Mouse (Mus musculus) left cerebral cortex, postnatal 36 days (tissue): ENCODE measurements around the gene Wfs1. TPM values are rescaled to one million over a fixed set of nuclear protein-coding genes. Genes with fewer than 3 reads are reported as not detected.
"Not testable (repeated sequence)": the region's sequence is repeated elsewhere in the genome, so short reads cannot be mapped to it uniquely, and the experiment has no call there.

ENCODE experiments used
- DNase-seq, 2 experiments: peaks; one replicate each; pipeline ENCODE4 v3.0.0; 2021 to 2022; ENCODE audit warnings: low spot score in 2 of 2, mixed read lengths in 1 of 2
- intact Hi-C: fragments of 180-260 bp; cut with DNase I; formaldehyde crosslinking; loops from one replicate; pipeline ENCODE4 v1.15.1; 2025
- total RNA-seq, 2 experiments: library from RNA; stranded (reverse); gene quantifications; 2 replicates each; pipeline ENCODE4 v1.2.3; 2021

Gene Wfs1
- total RNA-seq, 2 experiments from 2014 or later, result 123 to 148 TPM

- DNase-seq, intact Hi-C loops: not testable (repeated sequence)
Measured at GRCm38 (mm10) chr5:36938991-36939390, 50.0 kb downstream of the Wfs1 start.

GRCm38 (mm10) chr5:36938021-36938420, 51.0 kb downstream of the Wfs1 start:
- intact Hi-C loops, result no loop called here
- no peak for DNase-seq

- intact Hi-C loops, result no loop called here
- DNase-seq, result no peak
Measured at GRCm38 (mm10) chr5:36936548-36936947, 52.5 kb downstream of the Wfs1 start.

GRCm38 (mm10) chr5:36935486-36936473, 53.2 kb downstream of the Wfs1 start:
- intact Hi-C loops, result no loop called here
- DNase-seq, result peak in 1 of 2 experiments; percentile 57

- intact Hi-C loops, result no loop called here
- no peak for DNase-seq
Measured at GRCm38 (mm10) chr5:36933383-36933782, 55.6 kb downstream of the Wfs1 start.

GRCm38 (mm10) chr5:36929376-36929775, 59.6 kb downstream of the Wfs1 start:
- DNase-seq, result no peak
- intact Hi-C loops, result no loop called here

GRCm38 (mm10) chr5:36928701-36929100, 60.3 kb downstream of the Wfs1 start:
- no peak for DNase-seq
- intact Hi-C loops, result no loop called here

- DNase-seq, result no peak
- intact Hi-C loops, result loop anchor here (5.0 kb wide), 2 partner anchors 52 to 87 kb away; no protein-coding TSS in a partner anchor
Measured at GRCm38 (mm10) chr5:36923826-36924700, 64.9 kb downstream of the Wfs1 start.

GRCm38 (mm10) chr5:36922811-36923210, 66.2 kb downstream of the Wfs1 start:
- DNase-seq, result no peak
- intact Hi-C loops, result loop anchor here (5.0 kb wide), 2 partner anchors 51 to 86 kb away; no protein-coding TSS in a partner anchor

- no peak for DNase-seq
- intact Hi-C loops, result loop anchor here (5.0 kb wide), 2 partner anchors 50 to 85 kb away; no protein-coding TSS in a partner anchor
Measured at GRCm38 (mm10) chr5:36921871-36922270, 67.1 kb downstream of the Wfs1 start.

- intact Hi-C loops, result loop anchor here (5.0 kb wide), 2 partner anchors 48 to 83 kb away; no protein-coding TSS in a partner anchor
- no peak for DNase-seq
Measured at GRCm38 (mm10) chr5:36920072-36920471, 68.9 kb downstream of the Wfs1 start.

- intact Hi-C loops, result no loop called here
- no peak for DNase-seq
Measured at GRCm38 (mm10) chr5:36918016-36918415, 71.0 kb downstream of the Wfs1 start.

GRCm38 (mm10) chr5:36917245-36917644, 71.8 kb downstream of the Wfs1 start:
- intact Hi-C loops, result no loop called here
- no peak for DNase-seq

- no peak for DNase-seq
- intact Hi-C loops, result no loop called here
Measured at GRCm38 (mm10) chr5:36916581-36916980, 72.4 kb downstream of the Wfs1 start.

Other genes starting within 250 kb of the Wfs1 start
- gene Bloc1s4, start 240.6 kb downstream of the Wfs1 start, total RNA-seq, result 10 to 100 TPM; 17.3 to 22.5 TPM
- gene Mrfap1, start 192.4 kb downstream of the Wfs1 start, total RNA-seq, result 100 to 1,000 TPM; 404 to 446 TPM
- gene Man2b2, start 158.6 kb downstream of the Wfs1 start, total RNA-seq, result 10 to 100 TPM; 29.6 to 30.6 TPM
- gene Ppp2r2c, start 120.7 kb downstream of the Wfs1 start, total RNA-seq, result 100 to 1,000 TPM; 464 to 526 TPM
- gene Gm1043, start 96.2 kb upstream of the Wfs1 start, total RNA-seq, result 10 to 100 TPM; 25.8 to 54.0 TPM